Mouse (Mus musculus): Measurements from ENCODE around the gene Tmem235. TPM values are rescaled to one million over a fixed set of nuclear protein-coding genes. Genes with fewer than 3 reads are reported as not detected.

Gene Tmem235
- total RNA-seq, 1 experiment, result 0.36 TPM

DNA sequence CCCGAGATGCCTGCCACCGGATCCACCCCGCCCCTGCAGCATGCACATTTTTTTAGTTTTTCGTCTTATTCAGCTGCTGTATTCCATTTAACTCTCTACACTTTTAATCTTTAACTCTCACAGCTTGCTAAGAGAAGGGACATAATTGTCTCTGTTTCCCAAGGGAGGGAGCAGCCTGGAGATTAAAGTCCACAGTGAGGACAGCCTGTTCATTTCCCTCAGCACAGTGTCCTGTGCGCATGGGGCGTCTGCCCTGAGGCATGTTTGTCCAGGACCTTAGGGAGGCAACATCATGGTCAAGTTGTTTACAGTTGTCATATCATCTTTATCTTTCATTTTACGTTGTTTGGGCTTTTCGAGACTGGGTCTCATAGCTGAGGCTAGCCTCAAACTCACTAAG is 26.5 kb upstream of the Tmem235 start:
- Histone ChIP-seq H3K9me3 (ENCODE audit: control insufficient read depth, insufficient read depth, low read depth, low read length) (no peaks in the 10 kb centered on the region), H3K9ac (ENCODE audit: insufficient read depth, low read depth, low read length, poor library complexity, severe bottlenecking) (no peak overlapping the region), H3K4me1 (ENCODE audit: control insufficient read depth in 2 of 2, insufficient read depth in 2 of 2, low read length in 2 of 2, poor library complexity in 1 of 2) (peaks cover 8 to 16% of the 10 kb centered on the region in 2 experiments), H3K27ac (ENCODE audit: insufficient read depth, low read depth, low read length, poor library complexity, severe bottlenecking) (no peak overlapping the region), H3K36me3 (ENCODE audit: control insufficient read depth, insufficient read depth, low read length, poor library complexity, severe bottlenecking) (no peaks in the 10 kb centered on the region), H3K4me3 (ENCODE audit: insufficient read depth in 1 of 2, low read depth in 1 of 2, low read length in 2 of 2, poor library complexity in 1 of 2, severe bottlenecking in 1 of 2) (no peak overlapping the region)
- DNase-seq (ENCODE audit: low read depth, low spot score), result no peak
- in situ Hi-C loops (cut with MboI; ENCODE audit: low sequenced_read_pairs in 2 of 2, unreplicated experiment in 2 of 2), result no loop called here
- TF ChIP-seq ZC3H11A (IDR thresholded peaks at IDR 0.05; ENCODE audit: borderline replicate concordance, low read depth, low read length), result no peak
- TF ChIP-seq HCFC1 (IDR thresholded peaks at IDR 0.05; ENCODE audit: borderline replicate concordance, insufficient read depth, low read length), result no peak
- TF ChIP-seq CHD2 (IDR thresholded peaks at IDR 0.05; ENCODE audit: low read depth, low read length), result no peak
- no peak for TF ChIP-seq MAFK (IDR thresholded peaks at IDR 0.05; ENCODE audit: insufficient read depth, low read depth, low read length)
- TF ChIP-seq ZNF384 (IDR thresholded peaks at IDR 0.05; ENCODE audit: low read depth, low read length), result no peak

DNA sequence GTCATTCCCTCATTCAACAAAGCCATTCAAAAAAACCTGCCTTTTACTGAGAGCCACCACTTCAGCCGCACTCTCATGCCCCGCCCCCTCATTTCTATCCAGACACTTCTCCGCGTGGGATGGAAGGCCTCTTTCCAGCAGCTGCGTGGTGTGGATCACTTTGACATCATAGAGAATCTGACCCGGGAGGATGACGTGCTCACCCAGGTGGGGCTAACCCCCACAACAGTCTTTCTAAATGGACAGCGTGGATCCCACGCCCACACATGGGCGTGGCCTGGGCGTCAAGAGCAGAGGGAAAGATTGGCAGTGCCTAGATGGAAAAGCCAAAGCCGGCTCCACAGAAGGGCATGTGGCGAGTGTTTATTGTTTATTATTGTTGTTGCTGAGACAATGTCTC is 24.2 kb upstream of the Tmem235 start:
- peak; percentile 62 for DNase-seq (ENCODE audit: low read depth, low spot score)
- H3K9me3 ChIP-seq (ENCODE audit: control insufficient read depth, insufficient read depth, low read depth, low read length), result no peaks in the 10 kb centered on the region
- no peak overlapping the region for H3K27ac ChIP-seq (ENCODE audit: insufficient read depth, low read depth, low read length, poor library complexity, severe bottlenecking)
- H3K9ac ChIP-seq (ENCODE audit: insufficient read depth, low read depth, low read length, poor library complexity, severe bottlenecking), result no peak overlapping the region
- peaks cover 4 to 14% of the 10 kb centered on the region in 2 experiments; a peak in 3 of 4 replicates for H3K4me1 ChIP-seq (ENCODE audit: control insufficient read depth in 2 of 2, insufficient read depth in 2 of 2, low read length in 2 of 2, poor library complexity in 1 of 2)
- in situ Hi-C loops (cut with MboI; ENCODE audit: low sequenced_read_pairs in 2 of 2, unreplicated experiment in 2 of 2), result no loop called here
- TF ChIP-seq ZNF384 (IDR thresholded peaks at IDR 0.05; ENCODE audit: low read depth, low read length) (no peak), ZC3H11A (IDR thresholded peaks at IDR 0.05; ENCODE audit: borderline replicate concordance, low read depth, low read length) (no peak), MAFK (IDR thresholded peaks at IDR 0.05; ENCODE audit: insufficient read depth, low read depth, low read length) (no peak), CHD2 (IDR thresholded peaks at IDR 0.05; ENCODE audit: low read depth, low read length) (no peak), HCFC1 (IDR thresholded peaks at IDR 0.05; ENCODE audit: borderline replicate concordance, insufficient read depth, low read length) (no peak)
- H3K4me3 ChIP-seq (ENCODE audit: insufficient read depth in 1 of 2, low read depth in 1 of 2, low read length in 2 of 2, poor library complexity in 1 of 2, severe bottlenecking in 1 of 2), result no peak overlapping the region
- no peaks in the 10 kb centered on the region for H3K36me3 ChIP-seq (ENCODE audit: control insufficient read depth, insufficient read depth, low read length, poor library complexity, severe bottlenecking)

DNA sequence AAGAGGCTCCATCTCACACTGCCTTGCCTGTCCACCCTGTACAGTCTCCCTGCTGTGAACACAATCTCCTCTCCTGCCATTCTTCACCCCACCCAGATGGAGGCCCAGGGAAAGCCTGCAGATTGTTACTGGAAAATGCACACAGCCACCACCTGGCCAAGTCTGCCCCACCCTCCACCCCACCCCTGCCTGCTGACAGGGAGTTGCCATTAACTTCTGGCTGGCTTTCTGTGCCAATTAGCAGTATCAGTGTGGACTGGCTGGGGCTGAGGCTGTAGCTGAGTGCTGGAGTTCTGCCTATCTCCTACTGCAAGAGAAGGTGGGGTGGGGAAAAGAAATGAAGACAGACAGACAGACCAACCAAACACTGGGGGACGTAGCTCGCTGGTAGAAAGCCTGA is 22.0 kb upstream of the Tmem235 start:
- Histone ChIP-seq H3K36me3 (ENCODE audit: control insufficient read depth, insufficient read depth, low read length, poor library complexity, severe bottlenecking) (no peaks in the 10 kb centered on the region), H3K9ac (ENCODE audit: insufficient read depth, low read depth, low read length, poor library complexity, severe bottlenecking) (no peak overlapping the region), H3K9me3 (ENCODE audit: control insufficient read depth, insufficient read depth, low read depth, low read length) (no peaks in the 10 kb centered on the region), H3K27ac (ENCODE audit: insufficient read depth, low read depth, low read length, poor library complexity, severe bottlenecking) (no peak overlapping the region; the same call in 1 of the 2 replicates), H3K4me1 (ENCODE audit: control insufficient read depth in 2 of 2, insufficient read depth in 2 of 2, low read length in 2 of 2, poor library complexity in 1 of 2) (peaks cover 1 to 12% of the 10 kb centered on the region in 2 experiments; a peak in 3 of 4 replicates), H3K4me3 (ENCODE audit: insufficient read depth in 1 of 2, low read depth in 1 of 2, low read length in 2 of 2, poor library complexity in 1 of 2, severe bottlenecking in 1 of 2) (no peak overlapping the region)
- no peak for DNase-seq (ENCODE audit: low read depth, low spot score)
- TF ChIP-seq ZC3H11A (IDR thresholded peaks at IDR 0.05; ENCODE audit: borderline replicate concordance, low read depth, low read length) (no peak), CHD2 (IDR thresholded peaks at IDR 0.05; ENCODE audit: low read depth, low read length) (no peak), ZNF384 (IDR thresholded peaks at IDR 0.05; ENCODE audit: low read depth, low read length) (no peak), MAFK (IDR thresholded peaks at IDR 0.05; ENCODE audit: insufficient read depth, low read depth, low read length) (no peak), HCFC1 (IDR thresholded peaks at IDR 0.05; ENCODE audit: borderline replicate concordance, insufficient read depth, low read length) (no peak)
- in situ Hi-C loops (cut with MboI; ENCODE audit: low sequenced_read_pairs in 2 of 2, unreplicated experiment in 2 of 2), result no loop called here

DNA sequence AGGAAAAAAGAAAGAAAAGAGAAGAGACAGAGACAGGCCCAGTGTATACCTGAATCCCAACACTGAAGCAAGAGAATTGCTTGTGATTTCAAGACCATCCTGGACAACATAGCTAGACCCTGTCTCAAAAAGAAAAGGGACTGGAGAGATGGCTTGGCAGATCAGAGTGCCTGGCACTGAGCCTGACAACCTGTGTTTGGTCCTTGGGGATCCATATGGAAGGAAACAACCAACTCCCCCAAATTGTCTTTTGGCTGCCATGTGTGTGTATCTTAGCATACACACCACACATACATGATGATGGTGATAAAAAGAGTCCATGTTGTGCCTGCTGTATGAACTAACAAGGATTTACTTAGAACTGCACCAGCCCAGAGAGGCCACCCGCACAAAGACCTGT is 21.5 kb upstream of the Tmem235 start:
- Histone ChIP-seq H3K27ac (ENCODE audit: insufficient read depth, low read depth, low read length, poor library complexity, severe bottlenecking) (no peak overlapping the region), H3K4me1 (ENCODE audit: control insufficient read depth in 2 of 2, insufficient read depth in 2 of 2, low read length in 2 of 2, poor library complexity in 1 of 2) (peaks cover 1 to 12% of the 10 kb centered on the region in 2 experiments; a peak in 3 of 4 replicates), H3K4me3 (ENCODE audit: insufficient read depth in 1 of 2, low read depth in 1 of 2, low read length in 2 of 2, poor library complexity in 1 of 2, severe bottlenecking in 1 of 2) (no peak overlapping the region), H3K9me3 (ENCODE audit: control insufficient read depth, insufficient read depth, low read depth, low read length) (no peaks in the 10 kb centered on the region), H3K9ac (ENCODE audit: insufficient read depth, low read depth, low read length, poor library complexity, severe bottlenecking) (no peak overlapping the region), H3K36me3 (ENCODE audit: control insufficient read depth, insufficient read depth, low read length, poor library complexity, severe bottlenecking) (no peaks in the 10 kb centered on the region)
- in situ Hi-C loops (cut with MboI; ENCODE audit: low sequenced_read_pairs in 2 of 2, unreplicated experiment in 2 of 2), result no loop called here
- DNase-seq (ENCODE audit: low read depth, low spot score), result no peak
- TF ChIP-seq HCFC1 (IDR thresholded peaks at IDR 0.05; ENCODE audit: borderline replicate concordance, insufficient read depth, low read length) (no peak), MAFK (IDR thresholded peaks at IDR 0.05; ENCODE audit: insufficient read depth, low read depth, low read length) (no peak), ZNF384 (IDR thresholded peaks at IDR 0.05; ENCODE audit: low read depth, low read length) (no peak), CHD2 (IDR thresholded peaks at IDR 0.05; ENCODE audit: low read depth, low read length) (no peak), ZC3H11A (IDR thresholded peaks at IDR 0.05; ENCODE audit: borderline replicate concordance, low read depth, low read length) (no peak)

DNA sequence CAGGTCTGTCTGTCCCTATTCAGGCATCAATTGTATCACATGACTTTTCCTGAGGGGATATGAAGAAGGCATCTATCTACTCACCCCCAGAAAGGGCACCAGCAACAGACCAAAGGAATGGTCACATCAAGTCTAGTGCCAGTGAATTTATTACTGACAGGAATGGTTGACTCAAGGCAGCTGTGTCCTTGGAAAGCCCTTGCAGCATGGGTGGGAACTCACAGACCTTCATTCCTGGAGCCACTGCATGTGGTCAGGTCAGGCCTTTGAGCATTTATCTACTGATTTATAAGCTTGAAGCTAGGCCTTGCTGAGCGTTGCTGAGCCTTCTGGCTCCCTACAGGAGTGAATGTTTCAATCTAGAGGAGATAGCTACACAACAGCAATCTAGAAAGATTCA is 19.6 kb upstream of the Tmem235 start:
- no peak overlapping the region for H3K27ac ChIP-seq (ENCODE audit: insufficient read depth, low read depth, low read length, poor library complexity, severe bottlenecking)
- no peaks in the 10 kb centered on the region for H3K9me3 ChIP-seq (ENCODE audit: control insufficient read depth, insufficient read depth, low read depth, low read length)
- DNase-seq (ENCODE audit: low read depth, low spot score), result no peak
- in situ Hi-C loops (cut with MboI; ENCODE audit: low sequenced_read_pairs in 2 of 2, unreplicated experiment in 2 of 2), result no loop called here
- no peak for TF ChIP-seq ZNF384 (IDR thresholded peaks at IDR 0.05; ENCODE audit: low read depth, low read length)
- TF ChIP-seq HCFC1 (IDR thresholded peaks at IDR 0.05; ENCODE audit: borderline replicate concordance, insufficient read depth, low read length), result no peak
- TF ChIP-seq ZC3H11A (IDR thresholded peaks at IDR 0.05; ENCODE audit: borderline replicate concordance, low read depth, low read length), result no peak
- no peak for TF ChIP-seq CHD2 (IDR thresholded peaks at IDR 0.05; ENCODE audit: low read depth, low read length)
- TF ChIP-seq MAFK (IDR thresholded peaks at IDR 0.05; ENCODE audit: insufficient read depth, low read depth, low read length), result no peak
- no peaks in the 10 kb centered on the region for H3K36me3 ChIP-seq (ENCODE audit: control insufficient read depth, insufficient read depth, low read length, poor library complexity, severe bottlenecking)
- no peak overlapping the region for H3K9ac ChIP-seq (ENCODE audit: insufficient read depth, low read depth, low read length, poor library complexity, severe bottlenecking)
- H3K4me3 ChIP-seq (ENCODE audit: insufficient read depth in 1 of 2, low read depth in 1 of 2, low read length in 2 of 2, poor library complexity in 1 of 2, severe bottlenecking in 1 of 2), result no peak overlapping the region
- peaks cover 1 to 9% of the 10 kb centered on the region in 2 experiments; a peak in 3 of 4 replicates for H3K4me1 ChIP-seq (ENCODE audit: control insufficient read depth in 2 of 2, insufficient read depth in 2 of 2, low read length in 2 of 2, poor library complexity in 1 of 2)

Measured in ES-E14 (cell line).